30 mouse cellular contexts compared by ENCODE assay signal in genomic region chr10:94807323-94807722, GRCm38 (mm10).
DNase-seq lines count a peak whose midpoint lies in the region; ATAC-seq and TF ChIP-seq lines count a peak whose summit lies in the region.
"Had no signal": no experiment of that assay in that cellular context is flagged by ENCODE, and none has a peak within 500 bp of the region (broad histone marks: within the 10 kb centered on the region; RNA-seq: fewer than 3 reads in every experiment).

No protein-coding gene starts in this region.

- no peaks in the 10 kb centered on the region for H3K36me3 ChIP-seq in kidney, adult 2 months (ENCODE audit: control insufficient read depth, insufficient read depth, low read length)
- no peaks in the 10 kb centered on the region for H3K36me3 ChIP-seq in kidney, embryonic 16.5 days (ENCODE audit: insufficient read depth, low read length)
- H3K36me3 ChIP-seq in lung, embryonic 14.5 days (ENCODE audit: insufficient read depth) = 0 out of 2 replicates have a peak, but pooled peaks cover 4% of the 10 kb centered on the region
- H3K36me3 ChIP-seq: embryonic facial prominence, embryonic 13.5 days; hindbrain, embryonic 10.5 days; kidney, embryonic 15.5 days; limb, embryonic 12.5 days; liver, embryonic 12.5 days; lung, embryonic 15.5 days had no signal

- TF ChIP-seq CTCF in kidney, adult 2 months (conservative IDR thresholded peaks at IDR 0.05; ENCODE audit: insufficient read depth, insufficient read length, low read depth, low read length) = 0 out of 2 replicates have a peak, but pooled peaks have one; percentile 25
- TF ChIP-seq CTCF in lung, embryonic 14.5 days (IDR thresholded peaks at IDR 0.05; ENCODE audit: low read depth) = peak; percentile 43
- TF ChIP-seq CTCF in cortical plate, adult 2 months (IDR thresholded peaks at IDR 0.05; ENCODE audit: extremely low read depth, insufficient read depth, low read length) = peak; percentile 22; the same call in 1 of the 2 replicates

- no peak for ATAC-seq in kidney, embryonic 16.5 days (ENCODE audit: low FRiP score, low TSS enrichment)
- ATAC-seq in lung, embryonic 14.5 days (ENCODE audit: insufficient read depth) = no peak
- no peak for ATAC-seq in megakaryocyte-erythroid progenitor cell, adult 5-6 weeks (replicated peaks; ENCODE audit: low FRiP score, low TSS enrichment, poor library complexity, severe bottlenecking)
- ATAC-seq: forebrain, embryonic 15.5 days; hindbrain, embryonic 16.5 days; liver, embryonic 12.5 days had no signal

- WGBS in kidney, adult 2 months = 69% methylated on average over 7 of the region's 7 CpGs
- 63% methylated on average over 7 of the region's 7 CpGs for WGBS in kidney, embryonic 16.5 days
- 46% methylated on average over 7 of the region's 7 CpGs for WGBS in lung, embryonic 14.5 days

- DNase-seq in heart, adult 11 months = peak; percentile 53
- no peak for DNase-seq in heart, postnatal 25 days (ENCODE audit: low spot score)
- DNase-seq in kidney, adult 2 months = no peak
- no peak for DNase-seq in lung, embryonic 14.5 days
- DNase-seq in lung, adult 18-20 months = no peak
- DNase-seq: adrenal gland, postnatal 14 days; cerebellum, adult 11-12 months; cerebellum, adult 9-11 months; kidney, adult 11 months; lung, postnatal 4 days; midbrain, embryonic 14.5 days; retina, postnatal 1 day; right cerebral cortex, postnatal 14 days; thymus, postnatal 14 days had no signal

- H3K4me2 ChIP-seq in kidney, embryonic 16.5 days (replicated peaks; ENCODE audit: low read depth, low read length) = no peak overlapping the region
- no peak overlapping the region for H3K4me2 ChIP-seq in lung, embryonic 14.5 days
- H3K4me2 ChIP-seq: embryonic facial prominence, embryonic 13.5 days; forebrain, embryonic 15.5 days; heart, embryonic 11.5 days; kidney, embryonic 15.5 days; limb, embryonic 12.5 days; liver, embryonic 12.5 days; lung, embryonic 15.5 days; neural tube, embryonic 15.5 days had no signal

- H3K27ac ChIP-seq in kidney, adult 2 months (ENCODE audit: insufficient read depth, low read depth, low read length) = no peak overlapping the region
- no peak overlapping the region for H3K27ac ChIP-seq in kidney, embryonic 16.5 days (ENCODE audit: low read length)
- H3K27ac ChIP-seq in lung, embryonic 14.5 days (ENCODE audit: low read depth) = no peak overlapping the region
- H3K27ac ChIP-seq in cortical plate, adult 2 months (ENCODE audit: insufficient read depth, low read length) = no peak overlapping the region
- H3K27ac ChIP-seq: embryonic facial prominence, embryonic 13.5 days; forebrain, embryonic 10.5 days; forebrain, embryonic 15.5 days; hindbrain, embryonic 10.5 days; kidney, embryonic 15.5 days; limb, embryonic 12.5 days; liver, embryonic 12.5 days; lung, embryonic 15.5 days; neural tube, embryonic 15.5 days had no signal

- TF ChIP-seq POLR2A in kidney, adult 2 months (IDR thresholded peaks at IDR 0.05; ENCODE audit: low read depth, low read length) = no peak
- no peak for TF ChIP-seq POLR2A in cortical plate, adult 2 months (IDR thresholded peaks at IDR 0.05; ENCODE audit: extremely low read depth, insufficient read depth, low read length)

- intact Hi-C loops in heart, postnatal 25 days (cut with DNase I) = loop anchor here (5.0 to 10.0 kb wide), 2 partner anchors 137 to 185 kb away; partner anchors contain the start of gene Plxnc1

- no peaks in the 10 kb centered on the region for H3K4me1 ChIP-seq in kidney, adult 2 months (ENCODE audit: control insufficient read depth, insufficient read depth, low read length)
- H3K4me1 ChIP-seq in kidney, embryonic 16.5 days (ENCODE audit: insufficient read depth, low read length) = 0 out of 2 replicates have a peak, but pooled peaks cover under 1% of the 10 kb centered on the region
- H3K4me1 ChIP-seq in lung, embryonic 14.5 days (ENCODE audit: insufficient read depth) = no peaks in the 10 kb centered on the region; the same call in 1 of the 2 replicates
- H3K4me1 ChIP-seq in cortical plate, adult 2 months (ENCODE audit: control insufficient read depth, insufficient read depth, low read length) = peaks cover 3% of the 10 kb centered on the region; the same call in 1 of the 2 replicates
- H3K4me1 ChIP-seq: limb, embryonic 12.5 days had no signal

- no peaks in the 10 kb centered on the region for H3K9me3 ChIP-seq in kidney, embryonic 16.5 days (ENCODE audit: low read length)
- no peaks in the 10 kb centered on the region for H3K9me3 ChIP-seq in lung, embryonic 14.5 days (ENCODE audit: low read depth, low read length)
- H3K9me3 ChIP-seq: embryonic facial prominence, embryonic 13.5 days; forebrain, embryonic 10.5 days; forebrain, embryonic 15.5 days; G1E; hindbrain, embryonic 10.5 days; kidney, embryonic 15.5 days; limb, embryonic 12.5 days; liver, embryonic 12.5 days; lung, embryonic 15.5 days; megakaryocyte, embryonic 14.5 days; neural tube, embryonic 15.5 days had no signal

- H3K9ac ChIP-seq in kidney, embryonic 16.5 days (replicated peaks; ENCODE audit: low read length) = no peak overlapping the region
- no peak overlapping the region for H3K9ac ChIP-seq in lung, embryonic 14.5 days
- H3K9ac ChIP-seq: embryonic facial prominence, embryonic 13.5 days; forebrain, embryonic 15.5 days; kidney, embryonic 15.5 days; limb, embryonic 12.5 days; liver, embryonic 12.5 days; lung, embryonic 15.5 days; neural tube, embryonic 15.5 days had no signal

- no peaks in the 10 kb centered on the region for H3K27me3 ChIP-seq in kidney, adult 2 months (replicated peaks; ENCODE audit: control insufficient read depth, insufficient read depth, low read length)
- H3K27me3 ChIP-seq in kidney, embryonic 16.5 days (ENCODE audit: insufficient read depth, low read length) = no peaks in the 10 kb centered on the region
- no peaks in the 10 kb centered on the region for H3K27me3 ChIP-seq in lung, embryonic 14.5 days (ENCODE audit: insufficient read depth, low read length)
- H3K27me3 ChIP-seq: embryonic facial prominence, embryonic 13.5 days; forebrain, embryonic 15.5 days; kidney, embryonic 15.5 days; liver, embryonic 12.5 days; lung, embryonic 15.5 days; megakaryocyte, embryonic 14.5 days; neural tube, embryonic 15.5 days had no signal

- H3K4me3 ChIP-seq in kidney, adult 2 months (ENCODE audit: insufficient read depth, low read depth, low read length) = no peak overlapping the region
- H3K4me3 ChIP-seq in kidney, embryonic 16.5 days (ENCODE audit: low read length) = no peak overlapping the region
- H3K4me3 ChIP-seq in lung, embryonic 14.5 days (ENCODE audit: low read depth, low read length) = no peak overlapping the region
- H3K4me3 ChIP-seq in cortical plate, adult 2 months (ENCODE audit: insufficient read depth, low read length) = no peak overlapping the region
- H3K4me3 ChIP-seq: embryonic facial prominence, embryonic 13.5 days; forebrain, embryonic 10.5 days; forebrain, embryonic 15.5 days; hindbrain, embryonic 10.5 days; kidney, embryonic 15.5 days; limb, embryonic 12.5 days; liver, embryonic 12.5 days; lung, embryonic 15.5 days; megakaryocyte, embryonic 14.5 days; neural tube, embryonic 15.5 days had no signal
